Mouse (Mus musculus): ENCODE measurements around the gene Vmn1r5. TPM values are rescaled to one million over a fixed set of nuclear protein-coding genes. Genes with fewer than 3 reads are reported as not detected.
"Not testable (repeated sequence)": the region's sequence is repeated elsewhere in the genome, so short reads cannot be mapped to it uniquely, and the experiment has no call there.

The Vmn1r5 gene
- total RNA-seq (2021), result not detected
- long read RNA-seq, experiment 1, result 0 reads
- long read RNA-seq, experiment 2, result 0 reads

GRCm38 (mm10) chr6:56969973-56970372, at the start of gene Vmn1r5:
TSS of gene Vmn1r5 (plus strand) at chr6:56970273.
- no peak for DNase-seq

DNA sequence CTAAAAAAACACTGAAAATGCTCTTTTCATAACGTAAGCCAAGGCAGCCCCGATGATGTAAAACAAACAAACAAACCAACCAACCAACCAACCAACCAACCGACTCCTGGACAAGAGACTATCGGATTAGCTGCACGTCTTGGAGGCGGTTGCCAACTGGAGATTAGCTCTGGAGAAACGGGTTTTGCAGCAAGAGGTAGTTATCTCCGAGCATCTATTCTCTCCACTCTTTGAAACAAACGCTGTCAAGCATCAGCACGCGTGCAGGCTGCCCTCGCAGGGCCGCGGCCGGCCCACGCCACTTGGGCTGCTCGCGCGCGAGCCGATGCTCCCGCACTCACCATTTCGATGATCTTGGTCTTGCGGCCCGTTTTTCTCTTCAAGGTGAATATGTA, 46.7 kb upstream of the Vmn1r5 start:
- DNase-seq, result no peak

- peak; percentile 95 to 96 for DNase-seq
Observed at GRCm38 (mm10) chr6:56923726-56924707, 46.1 kb upstream of the Vmn1r5 start, which contains the start of the genes Nt5c3 and Vmn1r4. TSS of gene Nt5c3 (minus strand) at chr6:56923932. TSS of gene Vmn1r4 (plus strand) at chr6:56924015.

GRCm38 (mm10) chr6:56931648-56932415, 38.2 kb upstream of the Vmn1r5 start:
- no peak for DNase-seq

DNA sequence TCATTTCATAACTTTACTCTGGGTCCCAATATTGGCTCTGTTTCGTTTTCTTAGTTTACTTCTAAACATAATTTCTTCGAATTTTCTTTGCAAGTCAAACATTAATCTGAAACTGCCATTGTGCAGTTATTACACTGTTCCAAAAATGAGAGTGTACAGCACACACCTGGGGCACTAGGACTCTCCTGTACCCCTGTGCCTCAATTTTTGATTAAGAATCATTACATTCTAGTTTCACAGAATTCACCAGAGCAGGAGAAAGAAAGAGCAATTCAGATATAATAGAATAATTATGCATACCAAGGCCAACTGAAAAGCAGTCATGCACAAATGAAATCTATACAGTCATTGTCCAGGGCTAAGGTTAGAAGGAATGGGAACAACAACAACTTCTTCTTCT, 37.6 kb upstream of the Vmn1r5 start:
- DNase-seq, result no peak

- no peak for DNase-seq
Observed at GRCm38 (mm10) chr6:56934366-56934765, 35.7 kb upstream of the Vmn1r5 start.

GRCm38 (mm10) chr6:56956436-56956835, 13.6 kb upstream of the Vmn1r5 start:
- no peak for DNase-seq

- no peak for DNase-seq
Observed at GRCm38 (mm10) chr6:56996943-56997342, 26.9 kb downstream of the Vmn1r5 start, which contains the start of gene Vmn1r6. TSS of gene Vmn1r6 (plus strand) at chr6:56997243.

DNA sequence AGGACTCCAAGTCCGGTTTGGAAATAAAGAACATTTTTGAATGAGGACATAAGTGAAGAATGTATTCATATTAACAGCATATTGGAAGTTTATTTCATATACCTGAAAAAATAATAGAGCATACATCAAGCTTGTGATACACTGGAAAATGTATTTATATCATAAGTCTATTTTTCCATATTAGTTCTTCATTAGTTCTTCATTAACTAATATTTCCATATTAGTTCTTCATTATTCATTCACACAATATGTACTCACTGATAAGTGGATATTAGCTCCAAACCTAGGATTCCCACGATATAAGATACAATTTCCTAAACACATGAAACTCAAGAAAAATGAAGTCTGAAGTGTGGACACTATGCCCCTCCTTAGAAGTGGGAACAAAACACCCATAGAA, 55.2 kb downstream of the Vmn1r5 start, which contains the start of gene Vmn1r7:
Gene Vmn1r7, minus strand, starts transcription at position 101 of the 400 bp plus-strand sequence.
- DNase-seq, result not testable (repeated sequence)

GRCm38 (mm10) chr6:57031984-57032383, 61.9 kb downstream of the Vmn1r5 start, which contains the start of gene Vmn1r8:
TSS of gene Vmn1r8 (plus strand) at chr6:57032284.
- no peak for DNase-seq

GRCm38 (mm10) chr6:57034674-57035073, 64.6 kb downstream of the Vmn1r5 start:
- DNase-seq, result no peak

Other genes starting within 250 kb of the Vmn1r5 start
- 10 to 100 TPM; 33.2 to 37.3 TPM for gene Kbtbd2, start 172.5 kb upstream of the Vmn1r5 start, total RNA-seq (2021)
- 10 to 100 TPM; 90.3 to 90.9 TPM for gene Fkbp9, start 138.2 kb upstream of the Vmn1r5 start, total RNA-seq (2021)
- 10 to 100 TPM; 77.4 to 91.0 TPM for gene Nt5c3, start 46.3 kb upstream of the Vmn1r5 start, total RNA-seq (2021)
- gene Vmn1r4, start 46.3 kb upstream of the Vmn1r5 start, total RNA-seq (2021), result under 1 TPM in 1 of 2 experiments, not detected in 1; 0.18 TPM
- gene Vmn1r6, start 27.0 kb downstream of the Vmn1r5 start, total RNA-seq (2021), result not detected
- gene Vmn1r7, start 55.1 kb downstream of the Vmn1r5 start, total RNA-seq (2021), result not detected
- gene Vmn1r8, start 62.0 kb downstream of the Vmn1r5 start, total RNA-seq (2021), result not detected
- not detected for gene Vmn1r9, start 96.5 kb downstream of the Vmn1r5 start, total RNA-seq (2021)
- gene Vmn1r10, start 139.2 kb downstream of the Vmn1r5 start, total RNA-seq (2021), result not detected
- gene Vmn1r11, start 163.2 kb downstream of the Vmn1r5 start, total RNA-seq (2021), result not detected
- not detected for gene Vmn1r12, start 186.6 kb downstream of the Vmn1r5 start, total RNA-seq (2021)
- gene Vmn1r13, start 233.0 kb downstream of the Vmn1r5 start, total RNA-seq (2021), result not detected